Mouse (Mus musculus) intestine, embryonic 14.5 days (tissue): Measurements from ENCODE around the gene Sos2. TPM values are rescaled to one million over a fixed set of nuclear protein-coding genes. Genes with fewer than 3 reads are reported as not detected.

Source experiments
- ATAC-seq: fragments of 200-750 bp; cut with Nextera tagmentation; replicated peaks from 2 replicates; pipeline ENCODE4 v1.8.0; 2017; ENCODE audit warnings: low read depth, moderate number of reproducible peaks, moderate TSS enrichment, moderate library complexity; ENCODE audit not compliant: low FRiP score, low TSS enrichment
- DNase-seq: peaks from one replicate; pipeline ENCODE4 v3.0.0-alpha.2; 2018; ENCODE audit warnings: low spot score
- H3K27ac ChIP-seq: fragments of 300-500 bp; sonication (generic); 2 replicates; pipeline ENCODE4 v1.5.1; 2014; ENCODE audit warnings: low read depth, mild to moderate bottlenecking, control low read depth
- H3K27me3 ChIP-seq: fragments of 300-500 bp; sonication (generic); replicated peaks from 2 replicates; pipeline ENCODE4 v1.6.1; 2014; ENCODE audit warnings: low read length, control low read depth; ENCODE audit not compliant: control insufficient read depth, insufficient read depth
- H3K36me3 ChIP-seq: fragments of 300-500 bp; sonication (generic); 2 replicates; pipeline ENCODE4 v1.6.1; 2014; ENCODE audit warnings: low read length, control low read depth; ENCODE audit not compliant: control insufficient read depth, insufficient read depth
- H3K4me1 ChIP-seq: fragments of 300-500 bp; sonication (generic); replicated peaks from 2 replicates; pipeline ENCODE4 v1.6.1; 2014; ENCODE audit warnings: low read length, control low read depth, mixed read lengths; ENCODE audit not compliant: control insufficient read depth, insufficient read depth
- H3K4me2 ChIP-seq: fragments of 300-500 bp; sonication (generic); 2 replicates; pipeline ENCODE4 v1.6.1; 2014; ENCODE audit warnings: low read length
- H3K4me3 ChIP-seq: fragments of 300-500 bp; sonication (generic); 2 replicates; pipeline ENCODE4 v1.5.1; 2014; ENCODE audit warnings: low read depth, low read length, control low read depth, mixed read lengths
- H3K9ac ChIP-seq: fragments of 300-500 bp; sonication (generic); 2 replicates; pipeline ENCODE4 v1.6.1; 2014; ENCODE audit warnings: mild to moderate bottlenecking, low read length
- H3K9me3 ChIP-seq: fragments of 300-500 bp; sonication (generic); 2 replicates; pipeline ENCODE4 v1.6.1; 2016; ENCODE audit warnings: low read length, control low read depth; ENCODE audit not compliant: control insufficient read depth
- WGBS: fragments of 180-500 bp; shearing (Covaris S2); extraction: QIAGEN DNeasy Blood & Tissue Kit; methylation state at CpG from one replicate; pipeline ENCODE4 v1.1.7; 2014; 5-methylcytosine and 5-hydroxymethylcytosine counted together
- polyA plus RNA-seq: library from polyadenylated mRNA; unstranded; fragments of >200 nt; fragmentation: Nextera tagmentation; extraction: Ambion mirVana; gene quantifications from 2 replicates; pipeline ENCODE4 v1.2.1, GENCODE M21; 2014

Sos2 gene
- polyA plus RNA-seq, 1 experiment from 2014 or later, result 10.6 TPM

DNA sequence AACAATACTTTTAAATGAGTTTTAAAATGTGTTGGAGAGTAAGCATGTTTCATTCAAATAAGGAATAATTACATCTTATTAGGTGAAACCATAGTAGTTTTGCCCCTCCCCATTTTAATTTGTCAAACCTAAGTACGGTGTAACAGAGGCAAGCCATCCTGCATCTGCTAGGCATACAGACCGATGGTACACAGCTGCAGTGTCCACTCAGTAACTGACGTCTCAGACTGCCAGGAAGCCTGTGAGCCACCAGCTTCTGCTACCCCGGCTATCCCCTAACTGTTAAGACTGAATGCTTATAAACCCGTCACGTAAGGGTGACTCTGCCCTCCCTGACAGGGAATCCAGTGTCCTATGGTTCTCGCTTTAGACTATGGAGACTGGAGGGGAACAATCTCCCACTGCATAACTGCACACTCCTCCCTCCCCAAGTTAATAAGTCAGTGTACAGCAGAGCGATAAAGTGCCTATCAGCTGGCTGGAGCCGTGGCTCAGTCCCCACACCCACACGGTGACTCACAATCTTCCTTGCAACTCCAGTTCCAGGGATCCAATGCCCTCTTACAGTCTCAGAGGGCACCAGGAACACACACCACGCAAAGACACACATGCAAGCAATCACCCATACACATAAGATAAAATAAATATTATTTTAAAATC, 23.3 kb upstream of the Sos2 start:
- H3K4me3 ChIP-seq, result no peak overlapping the region
- no peaks in the 10 kb centered on the region for H3K27me3 ChIP-seq
- peaks cover 15% of the 10 kb centered on the region; the same call in 1 of the 2 replicates for H3K36me3 ChIP-seq
- H3K9ac ChIP-seq, result no peak overlapping the region
- H3K9me3 ChIP-seq, result no peaks in the 10 kb centered on the region
- DNase-seq, result no peak
- 77% methylated on average over 11 of the region's 11 CpGs for WGBS
- ATAC-seq, result peak; percentile 77
- H3K4me2 ChIP-seq, result no peak overlapping the region
- no peak overlapping the region for H3K27ac ChIP-seq
- no peaks in the 10 kb centered on the region for H3K4me1 ChIP-seq

DNA sequence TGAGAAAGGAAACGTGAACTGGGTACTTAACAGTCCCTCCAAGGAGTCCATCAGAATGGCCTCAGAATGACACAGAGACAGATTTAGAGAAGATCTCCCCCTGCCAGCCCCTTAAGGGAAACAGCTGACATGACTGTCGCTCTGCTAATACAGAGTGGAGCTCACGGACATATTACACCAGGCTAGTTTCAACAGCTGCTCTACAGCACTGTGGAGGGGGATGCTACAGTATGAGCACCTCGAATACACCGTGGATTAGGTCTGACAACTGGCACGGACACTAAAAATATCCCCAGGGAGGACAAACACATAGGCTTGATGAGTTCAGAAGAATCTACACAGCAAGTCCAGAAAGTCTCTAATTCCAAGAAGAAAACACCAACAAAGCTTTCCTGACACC, 16.7 kb upstream of the Sos2 start:
- Histone ChIP-seq H3K27me3 (no peaks in the 10 kb centered on the region), H3K4me2 (no peak overlapping the region), H3K36me3 (peaks cover 20% of the 10 kb centered on the region; the same call in 1 of the 2 replicates), H3K9me3 (no peaks in the 10 kb centered on the region), H3K4me1 (no peaks in the 10 kb centered on the region), H3K4me3 (no peak overlapping the region), H3K9ac (no peak overlapping the region), H3K27ac (no peak overlapping the region)
- DNase-seq (no peak), ATAC-seq (no peak)
- WGBS, result 89% methylated on average over 6 of the region's 6 CpGs

DNA sequence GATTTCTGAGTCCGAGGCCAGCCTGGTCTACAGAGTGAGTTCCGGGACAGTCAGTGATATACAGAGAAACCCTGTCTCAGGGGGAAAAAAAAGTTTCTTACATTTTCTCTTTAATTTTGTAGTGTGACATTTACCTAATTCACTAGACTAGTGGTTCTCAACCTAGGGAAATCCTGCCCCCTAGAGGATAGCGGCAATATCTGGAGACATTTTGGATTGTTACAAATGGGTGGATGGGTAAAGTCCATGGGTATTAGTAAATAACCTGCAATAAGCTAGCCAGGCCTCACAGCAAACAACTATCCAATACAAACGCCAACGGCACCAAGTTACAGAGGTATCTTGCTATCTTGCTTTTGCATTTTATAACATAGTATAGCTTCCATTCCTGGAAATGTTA, 15.1 kb upstream of the Sos2 start:
- WGBS, result 75% methylated on average over 5 of the region's 5 CpGs
- no peak overlapping the region for H3K9ac ChIP-seq
- ATAC-seq, result no peak
- no peaks in the 10 kb centered on the region for H3K4me1 ChIP-seq
- H3K4me3 ChIP-seq, result no peak overlapping the region
- H3K9me3 ChIP-seq, result no peaks in the 10 kb centered on the region
- peaks cover 15% of the 10 kb centered on the region; the same call in 1 of the 2 replicates for H3K36me3 ChIP-seq
- no peak for DNase-seq
- H3K4me2 ChIP-seq, result no peak overlapping the region
- no peak overlapping the region for H3K27ac ChIP-seq
- H3K27me3 ChIP-seq, result no peaks in the 10 kb centered on the region

DNA sequence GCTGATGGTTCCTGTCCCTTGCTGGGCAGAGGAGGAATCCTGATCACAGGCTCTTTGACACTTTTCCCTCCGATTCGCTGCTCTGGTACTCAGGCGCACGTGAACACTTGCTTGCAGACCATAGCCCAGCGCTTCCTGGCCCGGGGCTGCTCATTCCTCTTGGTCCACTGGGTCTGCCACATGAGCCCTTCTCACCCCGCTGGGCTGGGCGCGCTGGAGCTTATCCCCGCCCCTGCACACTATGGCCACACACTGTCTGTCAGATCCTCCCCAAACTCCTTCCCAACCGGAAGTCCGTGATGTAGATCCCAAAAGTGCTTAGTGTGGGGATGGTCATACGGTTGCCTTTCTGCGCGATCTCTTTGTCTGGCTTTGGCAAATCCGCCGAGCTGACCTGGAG, 11.8 kb upstream of the Sos2 start:
- 0 out of 2 replicates have a peak, but pooled peaks cover 3% of the 10 kb centered on the region for H3K4me1 ChIP-seq
- H3K4me3 ChIP-seq, result no peak overlapping the region
- no peak overlapping the region for H3K4me2 ChIP-seq
- H3K27me3 ChIP-seq, result no peaks in the 10 kb centered on the region
- DNase-seq (no peak), ATAC-seq (no peak)
- no peak overlapping the region for H3K9ac ChIP-seq
- H3K27ac ChIP-seq, result no peak overlapping the region
- 86% methylated on average over 17 of the region's 17 CpGs for WGBS
- H3K36me3 ChIP-seq, result 0 out of 2 replicates have a peak, but pooled peaks cover under 1% of the 10 kb centered on the region
- H3K9me3 ChIP-seq, result no peaks in the 10 kb centered on the region

DNA sequence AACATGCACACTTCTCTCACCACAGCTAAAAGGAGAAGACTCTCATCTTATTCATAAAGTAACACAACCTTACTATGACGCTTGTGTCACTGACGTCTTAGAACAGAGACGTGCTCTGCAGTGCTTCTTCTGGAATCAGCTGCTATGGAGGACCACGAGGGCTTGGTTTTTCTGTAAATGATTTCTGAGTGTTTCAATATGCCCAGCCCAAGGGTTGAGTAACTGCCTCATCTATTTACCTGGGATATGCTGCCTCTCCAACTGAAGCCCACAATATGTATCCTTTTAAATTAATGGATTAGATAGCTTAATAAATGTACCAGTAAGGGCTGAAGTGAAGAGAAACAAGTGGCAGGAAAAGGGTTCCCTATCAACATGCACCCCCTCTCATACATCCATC, 9.1 kb upstream of the Sos2 start:
- H3K27ac ChIP-seq, result no peak overlapping the region
- ATAC-seq, result no peak
- WGBS, result 89% methylated on average over 4 of the region's 4 CpGs

DNA sequence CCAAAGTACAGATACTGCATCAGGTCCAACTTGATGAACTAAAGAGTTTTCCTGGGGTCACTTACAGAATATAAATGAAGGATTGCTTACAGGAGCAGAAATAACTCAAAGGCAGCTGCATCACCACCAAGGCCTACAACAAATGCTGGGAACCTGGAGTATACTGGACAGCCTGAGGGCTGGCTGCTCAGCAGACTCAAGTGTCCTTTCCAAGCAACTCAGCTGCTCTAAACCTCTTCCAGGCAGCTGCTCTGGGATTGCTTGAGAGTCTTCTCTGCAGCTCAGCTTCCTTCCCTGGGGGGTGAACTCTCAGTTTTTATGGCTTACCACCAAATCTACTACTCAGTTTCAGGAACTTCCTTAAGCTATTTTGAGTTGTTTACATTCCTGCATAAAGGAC, 7.4 kb upstream of the Sos2 start:
- ATAC-seq (no peak), DNase-seq (no peak)
- no peaks in the 10 kb centered on the region for H3K36me3 ChIP-seq
- H3K9me3 ChIP-seq, result no peaks in the 10 kb centered on the region
- no peak overlapping the region for H3K4me3 ChIP-seq
- no peaks in the 10 kb centered on the region for H3K27me3 ChIP-seq
- H3K27ac ChIP-seq, result 0 out of 2 replicates have a peak overlapping the region, but pooled peaks have one; percentile 9
- H3K9ac ChIP-seq, result no peak overlapping the region
- H3K4me1 ChIP-seq, result 0 out of 2 replicates have a peak, but pooled peaks cover 3% of the 10 kb centered on the region
- no peak overlapping the region for H3K4me2 ChIP-seq

More for the DNA sequence above, 9.1 kb upstream of the Sos2 start:
- H3K36me3 ChIP-seq, result no peaks in the 10 kb centered on the region
- H3K4me1 ChIP-seq, result 0 out of 2 replicates have a peak, but pooled peaks cover 3% of the 10 kb centered on the region
- H3K4me2 ChIP-seq, result no peak overlapping the region
- no peaks in the 10 kb centered on the region for H3K9me3 ChIP-seq
- H3K9ac ChIP-seq, result no peak overlapping the region
- DNase-seq, result no peak
- no peak overlapping the region for H3K4me3 ChIP-seq
- no peaks in the 10 kb centered on the region for H3K27me3 ChIP-seq

DNA sequence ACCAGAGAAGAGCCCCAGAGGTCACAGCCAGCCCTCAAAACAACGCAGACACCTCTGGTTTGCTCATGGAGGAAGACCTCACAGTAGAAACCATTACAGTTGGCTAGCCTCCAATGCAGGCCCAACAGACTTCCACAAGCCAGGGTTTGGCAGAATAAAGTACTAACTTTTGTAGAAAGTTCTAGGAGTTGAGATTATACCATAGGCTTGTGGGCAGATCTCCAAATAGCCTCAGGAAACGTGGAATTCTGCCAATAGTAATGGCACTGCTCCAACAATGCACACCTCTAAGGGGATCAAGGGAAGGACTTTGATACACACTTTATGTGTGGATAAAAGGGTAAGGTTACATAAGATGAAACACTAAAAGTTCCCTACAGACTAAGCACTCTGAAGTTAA, 6.7 kb upstream of the Sos2 start:
- Histone ChIP-seq H3K4me1 (0 out of 2 replicates have a peak, but pooled peaks cover 3% of the 10 kb centered on the region), H3K9me3 (no peaks in the 10 kb centered on the region), H3K27me3 (no peaks in the 10 kb centered on the region), H3K4me2 (no peak overlapping the region), H3K36me3 (no peaks in the 10 kb centered on the region), H3K4me3 (no peak overlapping the region), H3K9ac (no peak overlapping the region), H3K27ac (no peak overlapping the region)
- DNase-seq, result no peak
- WGBS, result 43% methylated on average over 2 of the region's 2 CpGs
- no peak for ATAC-seq

DNA sequence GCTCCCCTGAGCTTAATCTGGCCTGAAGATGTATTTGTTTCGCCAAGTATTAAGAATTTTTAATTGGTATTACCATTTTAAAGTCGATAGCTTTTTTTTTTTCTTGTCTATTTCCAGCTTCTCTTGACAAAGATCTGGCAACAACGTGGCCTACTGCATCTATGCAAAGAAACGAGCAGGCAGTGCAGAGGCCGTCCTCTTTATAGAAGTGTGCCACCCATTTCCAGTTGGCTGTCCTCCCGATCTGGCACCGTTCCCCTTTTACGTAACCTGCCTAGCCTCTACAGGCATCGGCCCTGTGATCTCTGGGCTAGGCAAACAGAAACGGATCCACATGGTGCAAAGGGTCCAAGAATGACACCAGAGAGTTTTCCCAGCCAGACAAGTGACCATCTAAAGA, 1.9 kb upstream of the Sos2 start:
- H3K4me1 ChIP-seq, result peaks cover 11% of the 10 kb centered on the region
- no peak overlapping the region for H3K4me3 ChIP-seq
- H3K4me2 ChIP-seq, result no peak overlapping the region; the same call in 1 of the 2 replicates
- 61% methylated on average over 10 of the region's 10 CpGs for WGBS
- H3K9ac ChIP-seq, result no peak overlapping the region
- H3K27ac ChIP-seq, result no peak overlapping the region
- ATAC-seq, result no peak
- H3K27me3 ChIP-seq, result no peaks in the 10 kb centered on the region
- no peaks in the 10 kb centered on the region for H3K9me3 ChIP-seq
- no peak for DNase-seq
- no peaks in the 10 kb centered on the region for H3K36me3 ChIP-seq

DNA sequence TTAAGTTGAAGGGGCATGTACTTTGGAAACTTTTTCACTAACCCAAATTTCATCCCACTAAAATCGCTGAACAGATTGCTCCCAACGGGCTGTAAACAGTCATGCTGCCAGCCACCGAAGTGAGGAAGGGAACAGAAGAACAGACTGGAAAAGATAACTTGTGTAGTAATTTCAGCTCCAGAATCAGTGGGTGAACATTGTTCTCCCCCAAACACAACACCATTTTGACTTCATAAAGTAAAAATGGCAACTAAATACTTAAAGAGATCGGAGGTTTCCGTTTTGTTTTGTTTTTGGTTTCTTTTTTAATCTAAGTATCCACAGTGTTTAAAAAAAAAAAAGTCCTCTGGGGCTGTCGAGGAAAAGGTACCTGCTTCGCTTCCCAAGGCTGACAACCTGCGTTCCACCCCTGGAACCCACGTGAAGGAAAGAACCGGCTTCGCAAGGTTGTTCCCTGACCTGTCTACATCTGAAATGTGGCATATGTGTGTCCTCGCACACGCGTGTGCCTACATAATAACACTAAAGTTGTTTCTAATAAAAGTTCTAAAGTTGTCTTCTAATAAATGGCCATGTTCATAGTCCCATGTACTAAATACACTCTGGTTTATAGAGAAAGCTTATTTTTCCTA, 1.3 kb upstream of the Sos2 start:
- peak overlapping the region; percentile 91 for H3K4me3 ChIP-seq
- 44% methylated on average over 14 of the region's 14 CpGs for WGBS
- H3K27me3 ChIP-seq, result no peaks in the 10 kb centered on the region
- H3K9me3 ChIP-seq, result no peaks in the 10 kb centered on the region
- peak overlapping the region; percentile 97; the same call in 1 of the 2 replicates for H3K9ac ChIP-seq
- peaks cover 11% of the 10 kb centered on the region for H3K4me1 ChIP-seq
- peak overlapping the region; percentile 48 for H3K4me2 ChIP-seq
- H3K36me3 ChIP-seq, result no peaks in the 10 kb centered on the region
- no peak for ATAC-seq
- DNase-seq, result no peak
- H3K27ac ChIP-seq, result no peak overlapping the region
